Mouse (Mus musculus): ENCODE measurements around the gene Slc25a13. TPM values are rescaled to one million over a fixed set of nuclear protein-coding genes. Genes with fewer than 3 reads are reported as not detected.

The Slc25a13 gene
- total and polyA plus RNA-seq, 3 experiments = 15.6 to 16.7 TPM; not detected in 1

GRCm38 (mm10) chr6:6058548-6058947 is 158.4 kb downstream of the Slc25a13 start:
- Histone ChIP-seq H3K79me2 (ENCODE audit: control insufficient read depth, insufficient read depth, low read length, poor library complexity) (no peaks in the 10 kb centered on the region), H3K9ac (ENCODE audit: control insufficient read depth, low read depth, low read length, poor library complexity, severe bottlenecking) (no peak overlapping the region), H3K4me1 (ENCODE audit: control insufficient read depth in 1 of 2, insufficient read depth in 2 of 2, low read length in 2 of 2) (no peaks in the 10 kb centered on the region), H3K27me3 (ENCODE audit: control insufficient read depth in 1 of 2, insufficient read depth in 2 of 2, low read length in 2 of 2) (no peaks in the 10 kb centered on the region), H3K9me3 (replicated peaks; ENCODE audit: insufficient read depth, low read length) (no peaks in the 10 kb centered on the region), H3K36me3 (ENCODE audit: control insufficient read depth in 1 of 2, insufficient read depth in 2 of 2, low read length in 2 of 2) (no peaks in the 10 kb centered on the region), H3K4me3 (ENCODE audit: control insufficient read depth in 1 of 2, insufficient read depth in 1 of 2, low read depth in 2 of 2, low read length in 2 of 2) (no peak overlapping the region), H3K27ac (ENCODE audit: control insufficient read depth, low read depth, low read length) (no peak overlapping the region)
- no peak for DNase-seq (ENCODE audit: low read depth, low spot score)
- TF ChIP-seq ETS1 (IDR thresholded peaks at IDR 0.05; ENCODE audit: low read depth, low read length) (no peak), POLR2AphosphoS5 (IDR thresholded peaks at IDR 0.05; ENCODE audit: borderline replicate concordance, low read depth, low read length) (no peak), MAX (IDR thresholded peaks at IDR 0.05; ENCODE audit: low read length) (no peak), MXI1 (IDR thresholded peaks at IDR 0.05; ENCODE audit: low read depth, low read length) (no peak), SMC3 (IDR thresholded peaks at IDR 0.05; ENCODE audit: low read depth, low read length) (no peak), GATA1 (IDR thresholded peaks at IDR 0.05; ENCODE audit: low read depth, low read length) (no peak), CHD2 (IDR thresholded peaks at IDR 0.05; ENCODE audit: low read length) (no peak), TAL1 (IDR thresholded peaks at IDR 0.05; ENCODE audit: low read length) (no peak), UBTF (IDR thresholded peaks at IDR 0.05; ENCODE audit: borderline replicate concordance, insufficient read depth, low read depth, low read length) (no peak), HCFC1 (IDR thresholded peaks at IDR 0.05; ENCODE audit: low read depth, low read length) (no peak), SIN3A (IDR thresholded peaks at IDR 0.05; ENCODE audit: low read length) (no peak), MAFK (IDR thresholded peaks at IDR 0.05; ENCODE audit: borderline replicate concordance, low read depth, low read length) (no peak), CTCF (IDR thresholded peaks at IDR 0.05 in 2 of 3, conservative IDR thresholded peaks at IDR 0.05 in 1 of 3; ENCODE audit: control insufficient read depth in 1 of 3, insufficient read depth in 1 of 3, low read depth in 2 of 3, low read length in 3 of 3, poor library complexity in 1 of 3, severe bottlenecking in 1 of 3) (no peak), RAD21 (IDR thresholded peaks at IDR 0.05; ENCODE audit: low read depth, low read length) (no peak), EP300 (IDR thresholded peaks at IDR 0.05; ENCODE audit: low read depth in 1 of 2, low read length in 2 of 2) (no peak), MYB (IDR thresholded peaks at IDR 0.05; ENCODE audit: low read depth, low read length) (no peak), POLR2A (IDR thresholded peaks at IDR 0.05; ENCODE audit: control insufficient read depth in 1 of 2, insufficient read depth in 1 of 2, low read depth in 1 of 2, low read length in 2 of 2, poor library complexity in 1 of 2) (no peak), POLR2AphosphoS2 (IDR thresholded peaks at IDR 0.05; ENCODE audit: low read length) (no peak), NRF1 (IDR thresholded peaks at IDR 0.05; ENCODE audit: insufficient read depth, low read depth, low read length, poor library complexity, severe bottlenecking) (no peak), ZC3H11A (IDR thresholded peaks at IDR 0.05; ENCODE audit: low read depth, low read length) (no peak)

DNA sequence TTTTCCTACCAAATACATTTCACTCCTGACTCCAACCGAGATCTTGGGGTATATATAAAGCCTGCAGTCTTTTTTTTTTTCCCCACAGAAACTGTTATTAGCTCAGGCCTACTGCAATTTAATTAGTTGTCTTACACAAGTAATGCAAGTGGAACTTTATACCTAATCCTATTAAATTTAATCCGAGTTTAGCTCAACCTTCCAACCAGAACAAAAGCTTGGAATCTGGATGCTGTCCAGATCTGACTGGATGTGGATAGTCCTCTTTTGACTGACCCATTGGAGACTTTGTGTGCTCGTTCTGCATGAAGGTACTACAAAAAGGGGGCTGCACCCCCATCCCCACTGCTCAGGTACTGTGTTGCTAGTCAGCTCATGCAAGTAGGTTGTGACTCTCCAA is 163.0 kb downstream of the Slc25a13 start:
- Histone ChIP-seq H3K27ac (ENCODE audit: control insufficient read depth, low read depth, low read length) (no peak overlapping the region), H3K79me2 (ENCODE audit: control insufficient read depth, insufficient read depth, low read length, poor library complexity) (no peaks in the 10 kb centered on the region), H3K4me3 (ENCODE audit: control insufficient read depth in 1 of 2, insufficient read depth in 1 of 2, low read depth in 2 of 2, low read length in 2 of 2) (no peak overlapping the region), H3K27me3 (ENCODE audit: control insufficient read depth in 1 of 2, insufficient read depth in 2 of 2, low read length in 2 of 2) (no peaks in the 10 kb centered on the region), H3K9ac (ENCODE audit: control insufficient read depth, low read depth, low read length, poor library complexity, severe bottlenecking) (no peak overlapping the region), H3K36me3 (ENCODE audit: control insufficient read depth in 1 of 2, insufficient read depth in 2 of 2, low read length in 2 of 2) (no peaks in the 10 kb centered on the region), H3K4me1 (ENCODE audit: control insufficient read depth in 1 of 2, insufficient read depth in 2 of 2, low read length in 2 of 2) (no peaks in the 10 kb centered on the region), H3K9me3 (replicated peaks; ENCODE audit: insufficient read depth, low read length) (no peaks in the 10 kb centered on the region)
- DNase-seq (ENCODE audit: low read depth, low spot score) = no peak
- TF ChIP-seq CTCF (IDR thresholded peaks at IDR 0.05 in 2 of 3, conservative IDR thresholded peaks at IDR 0.05 in 1 of 3; ENCODE audit: control insufficient read depth in 1 of 3, insufficient read depth in 1 of 3, low read depth in 2 of 3, low read length in 3 of 3, poor library complexity in 1 of 3, severe bottlenecking in 1 of 3) (no peak), RCOR1 (IDR thresholded peaks at IDR 0.05; ENCODE audit: low read depth, low read length) (no peak), ELF1 (IDR thresholded peaks at IDR 0.05; ENCODE audit: low read depth, low read length) (no peak), EP300 (IDR thresholded peaks at IDR 0.05; ENCODE audit: low read depth in 1 of 2, low read length in 2 of 2) (no peak), TBP (IDR thresholded peaks at IDR 0.05; ENCODE audit: low read depth, low read length) (no peak), ZC3H11A (IDR thresholded peaks at IDR 0.05; ENCODE audit: low read depth, low read length) (no peak), KAT2A (conservative IDR thresholded peaks at IDR 0.05; ENCODE audit: low read depth, low read length) (no peak), CHD1 (IDR thresholded peaks at IDR 0.05; ENCODE audit: low read depth, low read length) (no peak), GATA1 (IDR thresholded peaks at IDR 0.05; ENCODE audit: low read depth, low read length) (no peak)
